Mouse (Mus musculus): ENCODE results near the gene Nav2.
A peak's percentile ranks its signal among the peaks of the same experiment; 100 is the strongest.

DNA sequence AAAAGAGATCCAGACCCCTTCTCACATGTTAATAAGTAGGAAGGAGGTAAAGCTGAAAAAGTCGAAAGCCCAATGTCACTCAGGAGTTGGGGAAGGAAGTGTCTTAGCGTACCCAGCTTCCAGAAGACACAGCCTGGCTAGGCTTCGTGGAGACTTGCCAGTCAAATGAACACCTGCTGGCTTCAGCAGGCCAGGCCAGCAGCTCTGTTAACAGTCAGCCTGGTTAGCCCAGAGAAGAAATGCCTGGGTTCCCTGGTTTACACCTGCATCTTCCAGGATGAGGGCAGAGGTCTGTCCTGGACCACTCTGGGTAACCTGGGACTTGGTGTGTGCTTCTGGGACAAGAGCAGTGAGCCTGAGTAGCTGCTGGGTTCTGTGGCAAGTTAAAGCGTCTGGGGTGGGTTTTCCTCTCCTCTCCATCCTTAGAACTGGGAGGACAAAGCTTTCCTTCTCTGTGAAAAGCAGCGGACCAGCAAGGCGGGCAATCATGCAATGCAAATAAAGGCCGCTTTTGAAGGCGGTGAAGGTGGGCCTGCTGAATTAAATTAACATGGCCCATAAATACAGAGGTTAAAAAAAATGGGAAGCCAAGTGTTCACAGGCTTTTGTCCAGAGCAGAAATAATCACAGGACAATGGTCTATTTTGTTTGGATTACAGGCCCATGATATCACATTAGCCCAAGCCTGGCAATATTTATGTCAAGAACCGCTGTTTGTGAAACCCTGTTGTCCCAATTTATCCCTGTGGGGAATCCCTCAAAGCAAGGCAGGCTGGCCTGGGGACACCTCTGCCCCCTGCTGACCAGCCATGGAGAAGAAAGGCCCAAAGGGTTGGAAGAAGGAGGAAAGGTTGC, 157.3 kb downstream of the Nav2 start:
- peak; percentile 62 for TF ChIP-seq CTCF (IDR thresholded peaks at IDR 0.05; ENCODE audit: low read depth)
- no peak for TF ChIP-seq EP300 (optimal IDR thresholded peaks at IDR 0.05)
